Comparison of ENCODE assay signal across 8 mouse cellular contexts in the genomic region with DNA sequence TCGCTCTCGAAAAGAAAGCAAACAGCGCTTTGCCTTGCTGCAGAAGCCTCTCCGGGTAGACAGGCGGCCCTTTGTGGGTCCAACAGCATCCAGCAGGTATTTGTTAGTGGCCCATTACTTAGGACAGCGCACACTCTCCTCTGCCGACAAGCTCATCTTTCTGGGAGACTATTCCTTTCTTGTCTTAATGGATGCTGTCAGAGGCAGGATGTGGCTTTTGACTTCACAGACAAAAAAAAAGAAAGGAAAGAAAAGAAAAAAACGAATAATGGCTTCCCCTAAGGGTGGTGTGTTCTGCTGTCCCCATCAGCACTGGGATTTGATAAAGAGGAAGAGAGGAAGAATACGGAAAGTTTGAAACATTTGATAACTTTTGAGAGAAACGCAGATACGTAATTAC.
A peak's percentile ranks its signal among the peaks of the same experiment; 100 is the strongest.
DNase-seq lines count a peak whose midpoint lies in the region; ATAC-seq and TF ChIP-seq lines count a peak whose summit lies in the region.

No protein-coding gene starts in this region.

- peak overlapping the region; percentile 21; the same call in 1 of the 2 replicates for H3K4me3 ChIP-seq in heart, embryonic 13.5 days
- no peak overlapping the region for H3K4me3 ChIP-seq in liver, embryonic 14.5 days (ENCODE audit: insufficient read depth in 1 of 2, low read depth in 2 of 2, low read length in 2 of 2)

- 32% methylated on average over 11 of the region's 11 CpGs for WGBS in heart, embryonic 13.5 days
- 25% methylated on average over 11 of the region's 11 CpGs for whole genome bisulfite sequencing in liver, embryonic 14.5 days (ENCODE audit: insufficient replicate concordance)

- peak overlapping the region; percentile 59 for H3K4me2 ChIP-seq in heart, embryonic 13.5 days
- H3K4me2 ChIP-seq in liver, embryonic 14.5 days (ENCODE audit: low read depth) = peak overlapping the region; percentile 22; the same call in 1 of the 2 replicates

- peaks cover 28% of the 10 kb centered on the region for H3K4me1 ChIP-seq in heart, embryonic 13.5 days
- H3K4me1 ChIP-seq in liver, embryonic 14.5 days (replicated peaks; ENCODE audit: control insufficient read depth in 2 of 2, insufficient read depth in 2 of 2, low read length in 1 of 2) = peaks cover 0 to 10% of the 10 kb centered on the region in 2 experiments; a peak in 2 of 4 replicates

- TF ChIP-seq EP300 in liver, embryonic 14.5 days (IDR thresholded peaks at IDR 0.05; ENCODE audit: low read depth) = no peak

- no peak for TF ChIP-seq CTCF in liver, embryonic 14.5 days (IDR thresholded peaks at IDR 0.05; ENCODE audit: low read depth)

- DNase-seq in heart, adult 11 months = no peak
- peak; percentile 45 for DNase-seq in thymus, postnatal 0 days (ENCODE audit: low spot score)
- DNase-seq in thymus, postnatal 36 days = no peak
- no peak for DNase-seq in liver, embryonic 14.5 days (ENCODE audit: low read depth in 3 of 3, low spot score in 3 of 3)
- DNase-seq in adrenal gland, adult (ENCODE audit: inconsistent age in 2 of 2, low spot score in 1 of 2) = no peak
- DNase-seq in left cerebral cortex, postnatal 25 days (ENCODE audit: low spot score in 2 of 2) = no peak

- H3K9ac ChIP-seq in heart, embryonic 13.5 days = no peak overlapping the region
- no peak overlapping the region for H3K9ac ChIP-seq in liver, embryonic 14.5 days (replicated peaks)

- no peak overlapping the region for H3K27ac ChIP-seq in heart, embryonic 13.5 days (replicated peaks)
- H3K27ac ChIP-seq in liver, embryonic 14.5 days = no peak overlapping the region

- intact Hi-C loops in left cerebral cortex, postnatal 25 days (cut with DNase I) = no loop called here

- no peaks in the 10 kb centered on the region for H3K36me3 ChIP-seq in heart, embryonic 13.5 days
- no peaks in the 10 kb centered on the region for H3K36me3 ChIP-seq in liver, embryonic 14.5 days (replicated peaks; ENCODE audit: control insufficient read depth, insufficient read depth, low read depth)

- H3K9me3 ChIP-seq in heart, embryonic 13.5 days = peaks cover 4% of the 10 kb centered on the region; the same call in 1 of the 2 replicates
- H3K9me3 ChIP-seq in liver, embryonic 14.5 days (ENCODE audit: control insufficient read depth, low read length) = no peaks in the 10 kb centered on the region

- H3K27me3 ChIP-seq in heart, embryonic 13.5 days (replicated peaks) = no peaks in the 10 kb centered on the region
- no peaks in the 10 kb centered on the region for H3K27me3 ChIP-seq in liver, embryonic 14.5 days (ENCODE audit: control insufficient read depth, insufficient read depth, low read length)

- no peak for ATAC-seq in heart, embryonic 13.5 days (ENCODE audit: extremely low read depth, insufficient number of reproducible peaks, low FRiP score, low TSS enrichment)
- ATAC-seq in liver, embryonic 14.5 days (ENCODE audit: insufficient read depth) = no peak
- no peak for ATAC-seq in cerebellum, adult (ENCODE audit: insufficient number of reproducible peaks, low FRiP score, low TSS enrichment)
